Mouse (Mus musculus): ENCODE results near the gene Bag6. TPM values are rescaled to one million over a fixed set of nuclear protein-coding genes. Genes with fewer than 3 reads are reported as not detected.

Bag6 gene
- polyA plus RNA-seq, 1 experiment: 170 TPM

DNA sequence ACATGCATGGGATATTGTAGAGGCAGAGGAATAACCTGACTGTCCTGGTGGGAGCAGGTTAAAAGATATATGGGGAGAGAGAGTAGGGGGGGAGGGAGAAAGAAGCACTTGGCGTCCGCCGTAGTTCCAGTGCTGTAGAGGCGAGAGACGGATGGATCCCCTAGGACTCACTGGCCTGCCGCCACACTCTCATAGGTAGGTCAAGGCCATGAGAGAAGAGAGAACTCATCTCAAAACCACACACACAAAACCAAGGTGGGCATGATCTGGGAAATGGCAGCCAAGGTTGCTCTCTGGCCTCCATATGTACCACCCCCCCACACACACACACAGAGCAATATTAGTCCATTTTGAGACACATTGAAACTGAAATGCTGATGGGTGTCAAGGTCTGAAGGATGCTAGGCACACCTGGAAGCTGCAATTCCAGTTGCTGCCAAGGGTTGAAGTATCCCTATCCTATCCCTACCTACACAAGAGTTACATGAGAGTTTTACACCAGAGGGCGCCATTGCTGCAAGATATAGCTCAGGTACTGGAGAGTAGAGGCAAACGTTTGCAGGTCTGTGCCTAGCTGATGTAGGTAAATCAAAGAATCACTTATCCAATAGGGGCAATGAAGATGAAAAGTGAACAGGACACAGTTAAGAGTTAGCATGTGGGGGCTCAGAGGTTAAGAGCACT lies 31.5 kb downstream of the Bag6 start:
- no peak for DNase-seq (ENCODE audit: low read depth)

DNA sequence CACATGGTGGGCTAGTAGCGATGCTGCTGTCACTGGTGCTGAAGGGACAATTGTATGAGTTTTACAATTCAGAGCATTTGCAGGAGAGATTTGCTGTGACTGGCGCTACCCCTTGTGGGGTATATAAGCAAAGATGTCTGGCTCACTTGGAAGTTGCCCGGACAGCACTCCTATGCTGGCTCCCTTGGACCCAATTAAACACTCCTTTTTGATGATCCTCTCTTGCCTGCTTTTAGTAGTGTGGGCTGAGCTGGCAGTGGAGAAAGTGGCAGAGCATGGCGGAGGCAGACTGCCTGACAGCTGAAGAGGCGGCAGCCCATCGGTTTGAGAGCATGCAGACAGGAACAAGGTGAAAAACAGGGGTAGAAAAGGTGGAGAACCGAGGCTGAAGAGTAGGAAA lies 32.8 kb downstream of the Bag6 start:
- DNase-seq (ENCODE audit: low read depth): no peak

DNA sequence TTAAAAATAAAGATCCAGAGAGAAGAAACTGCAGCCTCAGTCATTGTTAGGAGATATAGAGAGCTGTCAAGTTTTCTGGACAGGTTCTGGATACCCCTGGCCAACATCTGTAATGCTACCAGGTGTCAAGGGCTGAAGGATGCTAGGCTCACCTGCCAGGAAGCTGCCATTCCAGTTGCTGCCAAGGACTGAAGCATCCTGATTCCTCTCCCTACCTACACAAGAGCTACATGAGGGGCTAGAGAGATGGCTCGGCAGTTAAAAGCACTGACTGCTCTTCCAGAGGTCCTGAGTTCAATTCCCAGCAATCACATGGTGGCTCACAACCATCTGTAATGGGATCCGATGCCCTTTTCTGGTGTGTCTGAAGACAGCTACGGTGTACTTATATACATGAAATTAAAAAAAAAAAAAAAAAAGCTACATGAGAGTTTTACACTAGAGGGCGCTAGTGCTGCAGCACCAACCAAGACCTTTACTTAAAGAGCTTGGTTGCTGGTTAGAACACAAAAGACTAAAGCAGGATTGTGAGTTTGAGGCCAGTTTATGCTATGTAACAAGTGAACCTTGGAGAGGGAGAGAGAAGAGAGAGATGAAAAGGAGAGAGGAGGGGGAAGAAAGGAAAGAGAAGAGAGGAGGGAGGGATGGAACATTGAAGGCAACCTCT lies 33.7 kb downstream of the Bag6 start:
- DNase-seq (ENCODE audit: low read depth): no peak

DNA sequence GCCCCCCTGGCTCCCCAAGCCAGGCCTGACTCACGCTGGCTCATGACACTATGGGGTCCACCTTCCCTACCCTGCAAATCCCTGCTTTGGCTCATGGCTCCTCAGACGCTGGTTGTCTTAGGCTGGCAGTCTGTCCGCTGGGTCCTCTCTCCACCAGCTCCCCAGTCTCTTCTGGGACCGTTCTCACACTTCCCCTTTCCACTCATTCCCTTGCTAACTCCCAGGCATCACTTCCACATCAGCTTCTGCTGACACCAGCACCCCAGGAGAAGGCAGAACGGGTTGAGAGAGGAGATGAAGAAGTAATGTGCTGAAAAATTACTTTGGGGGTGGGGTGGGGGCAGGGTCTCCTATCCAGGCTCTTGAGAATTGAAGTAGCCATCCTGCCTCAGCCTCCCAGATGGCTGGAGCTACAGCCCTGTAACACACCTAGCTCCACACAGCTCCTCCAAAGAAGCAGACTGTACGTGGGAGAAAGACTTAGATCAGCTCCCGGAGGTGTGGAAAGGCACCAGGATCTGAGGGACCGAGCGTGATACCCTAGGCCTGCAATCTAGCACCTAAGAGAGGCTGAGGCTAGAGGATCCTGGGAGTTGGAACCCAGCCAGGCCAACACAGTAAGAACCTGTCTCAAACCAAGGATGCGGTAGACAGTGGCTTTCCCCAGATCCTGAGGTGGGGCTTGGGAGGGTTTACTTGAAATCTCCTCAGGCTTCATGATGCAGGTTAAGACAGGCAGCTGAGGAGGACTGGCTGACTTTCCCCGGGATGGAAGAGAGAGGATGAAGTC lies 37.7 kb downstream of the Bag6 start:
- DNase-seq (ENCODE audit: low read depth): no peak

DNA sequence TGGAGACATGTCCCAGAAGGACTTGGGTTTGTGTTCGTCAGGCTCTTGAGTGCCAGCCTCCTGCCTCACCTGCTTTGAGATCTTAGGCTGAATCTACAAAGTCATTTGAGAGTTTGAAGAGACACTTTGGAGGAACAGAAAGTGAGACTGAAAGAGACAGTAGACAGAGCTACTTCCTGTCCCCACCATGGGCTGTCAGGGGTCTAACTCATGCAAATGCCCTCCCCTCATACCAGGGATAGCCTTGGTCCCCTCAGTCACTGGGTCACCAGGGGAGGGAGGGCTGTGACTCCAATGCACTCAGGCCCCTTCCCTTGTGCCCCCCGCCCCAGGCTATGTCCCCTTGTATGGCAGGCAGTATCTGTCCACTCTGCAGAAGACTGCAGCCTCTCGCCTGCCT lies 38.4 kb downstream of the Bag6 start:
- no peak for DNase-seq (ENCODE audit: low read depth)

DNA sequence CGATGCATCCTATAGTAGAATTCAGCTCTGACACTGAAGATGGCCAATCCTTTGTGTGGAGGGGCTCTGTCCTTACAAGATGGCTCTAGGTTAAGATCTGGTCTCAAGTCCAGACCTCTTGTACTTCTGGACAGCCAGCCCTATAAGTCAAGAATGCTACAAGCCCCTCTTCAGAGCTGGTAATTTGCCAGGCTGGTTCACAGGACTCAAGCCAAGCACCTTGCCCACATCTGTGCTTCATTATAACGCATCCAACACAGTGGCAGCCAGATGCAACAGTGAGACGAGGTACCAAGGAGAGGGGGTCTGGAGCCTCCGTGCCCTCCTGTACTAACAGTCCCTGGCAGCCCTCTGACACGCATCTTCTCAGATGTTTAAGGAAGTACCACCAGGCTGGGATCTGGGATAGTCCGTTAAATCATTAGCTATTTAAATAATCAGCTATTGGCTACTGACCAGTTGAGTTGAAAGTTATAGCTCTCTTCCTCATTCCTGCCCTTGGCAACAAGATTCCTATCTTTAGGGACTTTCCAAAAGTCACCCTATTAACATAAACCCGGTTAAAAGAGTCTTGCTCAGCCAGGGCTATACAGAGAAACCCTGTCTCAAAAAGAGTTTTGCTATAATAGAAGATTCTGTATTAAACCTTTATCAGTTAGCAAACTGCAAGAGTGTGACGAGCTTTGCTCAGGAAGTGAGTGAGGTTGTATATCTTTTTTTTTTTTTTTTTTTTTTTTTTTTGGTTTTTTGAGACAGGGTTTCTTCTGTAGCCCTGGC lies 39.4 kb downstream of the Bag6 start:
- no peak for DNase-seq (ENCODE audit: low read depth)

DNA sequence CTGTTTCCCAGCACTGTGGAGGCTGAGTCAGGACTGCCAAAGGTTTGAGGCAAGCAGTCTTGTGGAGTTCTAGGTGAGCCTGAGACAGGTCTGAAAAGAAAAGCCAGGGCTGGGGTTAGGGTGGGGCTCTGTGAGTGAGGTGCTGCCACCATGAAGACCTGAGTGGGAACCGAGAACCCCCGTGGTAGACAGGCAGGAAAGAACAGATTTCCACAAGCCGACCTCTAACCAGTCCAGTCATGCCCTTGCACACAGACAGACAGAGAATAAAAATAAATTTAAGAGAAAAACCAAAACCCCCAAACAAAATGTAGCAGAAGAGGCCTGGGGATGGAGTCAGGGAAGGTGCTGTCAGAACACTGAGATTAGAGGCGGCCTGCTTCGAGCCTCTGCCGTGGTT lies 40.4 kb downstream of the Bag6 start:
- no peak for DNase-seq (ENCODE audit: low read depth)

DNA sequence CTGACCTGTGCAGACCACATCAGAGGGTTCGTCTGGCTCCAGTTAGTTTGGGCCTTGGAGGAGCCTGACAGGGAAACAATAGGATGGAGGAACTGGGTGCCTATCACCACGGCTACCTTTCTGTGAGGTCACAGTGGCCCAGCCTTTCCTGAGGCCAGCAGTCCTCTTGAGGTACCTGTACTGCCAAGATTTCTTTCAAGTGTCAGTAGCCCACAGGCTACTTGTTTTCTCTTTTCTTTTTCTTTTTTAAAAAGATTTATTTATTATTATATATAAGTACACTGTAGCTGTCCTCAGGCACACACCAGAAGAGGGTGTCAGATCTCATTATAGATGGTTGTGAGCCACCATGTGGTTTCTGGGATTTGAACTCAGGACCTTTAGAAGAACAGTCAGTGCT lies 41.0 kb downstream of the Bag6 start, which contains the start of gene Aif1:
TSS of gene Aif1 (minus strand) at position 101 of the 400 bp plus-strand sequence.
- DNase-seq (ENCODE audit: low read depth): no peak

DNA sequence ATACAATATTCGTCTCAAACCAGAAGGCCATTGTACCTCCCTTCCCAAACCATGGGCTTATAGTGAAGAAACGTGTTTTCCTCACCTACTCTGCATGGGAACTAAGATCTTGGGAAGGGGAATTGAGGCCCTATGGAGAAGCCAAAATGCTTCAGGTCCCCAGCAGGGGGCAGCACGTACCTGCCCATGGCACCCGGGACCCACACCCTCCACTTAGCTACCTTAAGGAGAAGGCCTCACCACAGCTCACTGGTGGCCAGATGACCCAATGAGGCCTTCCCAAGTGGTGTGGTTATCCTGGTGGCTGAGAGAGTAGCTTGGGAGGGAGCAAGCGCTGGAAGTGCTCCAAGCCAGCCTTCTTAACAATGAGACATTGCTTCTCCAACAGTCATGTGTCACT lies 43.5 kb downstream of the Bag6 start:
- DNase-seq (ENCODE audit: low read depth): no peak

DNA sequence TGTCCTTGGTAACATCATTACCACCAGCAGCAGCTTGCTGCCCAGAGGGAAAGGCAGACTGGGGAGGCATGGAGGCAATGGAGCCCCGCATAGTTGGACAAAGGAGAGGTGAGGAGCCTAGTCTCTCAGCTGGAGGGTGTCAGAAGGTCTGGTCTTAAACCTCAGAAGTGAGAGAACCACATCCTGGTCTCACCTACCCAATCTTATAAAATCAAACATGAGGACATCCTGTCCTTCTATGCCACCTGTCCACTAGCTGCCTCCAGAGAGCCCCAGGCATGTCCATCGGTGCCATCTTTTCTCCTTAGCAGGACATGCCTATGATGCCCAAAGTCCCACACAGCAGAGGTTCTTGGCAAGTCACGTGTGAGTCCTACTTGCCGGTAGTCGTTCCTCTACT lies 45.1 kb downstream of the Bag6 start:
- DNase-seq (ENCODE audit: low read depth): no peak

DNA sequence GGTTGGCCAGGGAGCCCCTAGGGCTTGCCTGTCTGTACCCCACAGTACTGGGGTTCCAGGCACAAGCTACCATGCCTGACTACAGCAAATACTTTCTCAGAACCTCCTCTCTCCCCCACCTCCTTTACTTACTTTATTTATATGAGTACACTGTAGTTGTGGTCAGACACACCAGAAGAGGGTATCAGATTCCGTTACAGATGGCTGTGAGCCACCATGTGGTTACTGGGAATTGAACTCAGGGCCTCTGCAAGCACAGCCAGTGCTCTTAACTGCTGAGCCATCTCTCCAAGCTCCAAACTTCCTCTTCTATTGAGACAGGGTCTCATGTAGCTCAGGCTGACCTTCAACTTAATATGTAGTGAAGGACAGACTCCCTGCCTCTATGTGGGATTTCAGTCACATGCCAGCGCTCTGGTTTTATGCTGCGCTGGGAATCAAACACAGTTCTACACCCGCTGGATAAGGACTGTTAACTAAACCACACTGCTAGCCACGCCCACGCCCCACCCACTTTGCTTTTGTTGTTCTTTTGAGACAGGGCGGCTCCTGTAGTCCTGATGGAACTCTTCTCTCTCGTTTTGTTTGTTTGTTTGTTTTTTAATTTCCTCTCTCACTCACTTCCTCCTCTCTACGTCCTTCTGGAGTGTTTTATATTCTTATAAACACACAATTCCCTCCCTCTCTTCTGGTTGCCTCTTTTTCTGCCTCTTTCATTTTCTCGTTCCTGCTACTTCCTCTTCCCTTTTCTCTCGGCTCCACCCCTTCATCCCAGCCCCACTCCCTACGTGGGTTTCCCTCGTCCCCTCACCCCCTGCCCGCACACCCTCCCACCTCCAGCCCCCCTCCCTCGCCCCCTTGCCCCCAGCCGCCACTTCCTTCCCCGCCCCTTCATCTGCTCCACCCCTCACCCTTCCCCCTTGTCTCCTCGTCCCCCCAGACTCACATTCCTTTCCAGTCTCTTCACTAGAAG lies 50.9 kb downstream of the Bag6 start:
- no peak for DNase-seq (ENCODE audit: low read depth)

DNA sequence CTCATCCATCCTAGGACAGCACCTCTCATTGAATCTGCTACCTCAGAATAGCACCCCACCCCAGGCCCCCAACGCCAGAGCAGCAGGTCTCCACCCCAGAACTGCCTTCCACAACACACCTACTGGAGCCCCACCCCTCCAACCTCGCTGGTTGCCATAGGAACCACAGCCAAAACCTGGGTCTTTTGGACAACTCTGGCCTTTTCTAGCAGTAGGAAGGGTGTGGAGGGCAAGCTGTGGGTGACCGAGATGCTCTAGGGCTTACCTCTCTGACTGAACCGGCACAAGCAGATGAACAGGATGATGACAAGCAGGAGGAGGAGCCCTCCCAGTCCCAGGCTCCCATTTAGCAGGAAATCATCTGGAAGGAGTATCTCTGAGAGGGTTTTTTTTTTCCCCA lies 51.7 kb downstream of the Bag6 start:
- DNase-seq (ENCODE audit: low read depth): no peak

DNA sequence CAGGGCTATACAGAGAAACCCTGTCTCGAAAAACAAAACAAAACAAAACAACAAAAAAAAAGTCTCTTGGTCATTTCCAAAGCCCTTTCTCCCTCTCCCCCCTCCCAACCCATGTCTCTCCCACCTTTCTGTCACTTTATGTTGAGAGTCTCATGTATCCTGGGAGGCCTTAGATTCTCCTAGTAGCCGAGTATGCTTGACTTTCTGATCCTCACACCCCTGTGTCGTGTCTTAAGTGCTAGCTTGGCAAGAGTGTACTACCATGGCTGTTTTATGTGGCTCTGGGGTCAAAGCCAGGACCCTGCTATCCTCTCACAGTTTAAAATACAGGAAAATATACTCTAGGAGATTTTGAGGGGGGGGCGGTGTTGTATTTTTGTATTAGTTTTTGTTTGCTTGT lies 52.4 kb downstream of the Bag6 start:
- DNase-seq (ENCODE audit: low read depth): no peak

DNA sequence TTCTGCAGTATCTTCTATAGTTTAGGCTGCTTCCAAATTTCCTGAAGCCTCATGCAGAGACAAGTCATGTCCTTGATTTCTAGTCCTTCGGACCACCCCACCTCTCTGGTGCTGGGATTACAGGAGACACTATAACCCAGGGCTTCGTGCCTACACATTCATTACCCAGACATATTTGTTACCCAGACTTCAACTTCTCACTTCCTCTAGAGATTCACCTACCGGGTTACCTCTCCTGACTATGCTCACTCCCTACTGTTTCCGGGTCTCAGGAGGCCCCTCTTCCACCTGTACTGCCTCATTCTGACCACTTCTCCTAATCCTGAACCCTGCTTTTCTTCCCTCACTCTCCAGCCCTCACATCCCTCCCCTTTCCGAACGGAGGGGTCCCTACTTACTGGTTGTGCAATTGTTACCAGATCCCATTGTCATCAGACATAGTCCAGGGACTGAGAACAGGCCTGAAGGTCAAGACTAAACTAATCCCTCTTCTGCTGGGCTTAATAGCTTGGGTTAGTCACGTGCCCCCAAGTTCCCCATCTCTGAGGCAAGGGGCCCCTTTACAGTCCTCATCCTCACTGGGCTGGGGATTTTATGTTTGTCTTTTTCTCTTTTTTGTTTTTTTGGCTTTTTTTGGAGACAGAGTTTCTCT lies 53.1 kb downstream of the Bag6 start, which contains the start of gene Lst1:
TSS of gene Lst1 (minus strand) at position 481 of the 652 bp plus-strand sequence.
- DNase-seq (ENCODE audit: low read depth): no peak

DNA sequence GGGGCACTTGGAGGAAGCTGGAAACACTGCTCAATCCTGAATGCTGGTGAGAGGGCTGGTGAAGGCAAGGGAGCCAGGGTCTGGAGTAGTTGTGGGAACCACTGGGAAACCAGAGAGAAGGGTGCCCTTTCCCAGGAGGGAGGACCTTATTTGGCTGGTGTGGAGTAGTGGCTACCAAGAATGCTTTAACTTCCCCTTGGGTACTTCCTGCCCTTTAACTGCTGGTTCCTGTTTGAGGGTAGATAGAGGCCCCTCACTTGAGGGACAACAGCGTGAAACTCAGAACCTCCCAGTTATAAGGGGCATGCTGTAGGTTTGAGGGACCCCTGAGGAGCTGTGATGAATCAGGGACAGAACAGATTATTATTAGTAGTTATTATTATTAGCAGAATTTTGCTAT lies 54.2 kb downstream of the Bag6 start:
- DNase-seq (ENCODE audit: low read depth): no peak

DNA sequence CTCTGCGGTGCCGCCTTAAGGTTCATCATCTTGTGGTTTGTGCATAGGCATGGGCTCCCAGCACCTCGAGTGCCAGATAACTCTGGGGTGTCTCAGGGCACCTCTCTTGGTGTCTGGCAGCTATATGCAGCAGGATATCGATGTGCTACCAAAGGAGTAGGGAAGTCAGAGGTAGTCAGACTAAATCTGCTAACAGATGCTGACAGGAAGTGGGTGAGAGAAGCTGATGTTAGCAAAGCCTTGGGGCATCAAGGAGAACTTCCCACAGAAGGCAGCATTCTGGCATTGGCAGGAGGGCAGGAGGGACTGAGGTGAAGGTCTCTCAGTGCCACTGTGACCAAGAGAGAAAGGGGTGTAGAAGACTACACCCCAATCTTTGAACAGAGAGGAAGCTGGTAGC lies 55.1 kb downstream of the Bag6 start:
- DNase-seq (ENCODE audit: low read depth): no peak

DNA sequence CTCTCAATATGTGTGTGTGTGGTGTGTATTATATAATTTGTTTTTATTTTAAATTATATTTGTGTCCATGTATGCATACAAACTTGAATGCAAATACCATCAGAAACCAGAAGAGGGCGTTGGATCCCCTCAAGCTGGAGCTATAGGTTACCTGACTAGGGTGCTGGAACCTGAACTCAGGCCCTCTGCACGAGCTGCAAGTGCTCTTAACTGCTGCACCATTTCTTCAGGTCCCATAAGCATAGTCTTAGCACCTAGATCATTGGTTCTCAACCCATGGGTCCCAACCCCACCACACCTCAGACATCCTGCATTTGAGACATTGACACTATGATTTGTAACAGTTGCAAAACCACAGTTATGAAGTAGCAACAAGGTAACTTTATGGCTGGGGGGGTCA lies 56.7 kb downstream of the Bag6 start:
- DNase-seq (ENCODE audit: low read depth): no peak

DNA sequence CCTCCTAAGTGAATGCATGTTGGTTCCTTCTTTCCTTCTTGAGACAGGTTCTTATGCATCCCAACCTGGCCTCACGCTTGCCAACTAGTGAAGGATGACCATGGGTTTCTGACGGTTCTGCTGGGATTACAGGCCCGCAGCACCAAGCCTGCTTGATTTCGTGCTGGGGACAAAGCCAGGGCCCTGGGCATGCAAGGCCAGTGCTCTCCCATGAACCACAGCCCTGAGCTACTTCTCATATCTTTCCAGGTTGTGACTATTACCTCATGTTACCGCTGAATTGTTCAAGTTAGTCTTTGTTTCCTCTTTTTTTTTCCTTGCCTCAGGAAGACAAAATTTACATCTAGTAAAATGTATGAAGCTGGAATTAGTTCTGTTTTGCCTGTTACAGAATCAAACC lies 57.9 kb downstream of the Bag6 start:
- DNase-seq (ENCODE audit: low read depth): no peak

DNA sequence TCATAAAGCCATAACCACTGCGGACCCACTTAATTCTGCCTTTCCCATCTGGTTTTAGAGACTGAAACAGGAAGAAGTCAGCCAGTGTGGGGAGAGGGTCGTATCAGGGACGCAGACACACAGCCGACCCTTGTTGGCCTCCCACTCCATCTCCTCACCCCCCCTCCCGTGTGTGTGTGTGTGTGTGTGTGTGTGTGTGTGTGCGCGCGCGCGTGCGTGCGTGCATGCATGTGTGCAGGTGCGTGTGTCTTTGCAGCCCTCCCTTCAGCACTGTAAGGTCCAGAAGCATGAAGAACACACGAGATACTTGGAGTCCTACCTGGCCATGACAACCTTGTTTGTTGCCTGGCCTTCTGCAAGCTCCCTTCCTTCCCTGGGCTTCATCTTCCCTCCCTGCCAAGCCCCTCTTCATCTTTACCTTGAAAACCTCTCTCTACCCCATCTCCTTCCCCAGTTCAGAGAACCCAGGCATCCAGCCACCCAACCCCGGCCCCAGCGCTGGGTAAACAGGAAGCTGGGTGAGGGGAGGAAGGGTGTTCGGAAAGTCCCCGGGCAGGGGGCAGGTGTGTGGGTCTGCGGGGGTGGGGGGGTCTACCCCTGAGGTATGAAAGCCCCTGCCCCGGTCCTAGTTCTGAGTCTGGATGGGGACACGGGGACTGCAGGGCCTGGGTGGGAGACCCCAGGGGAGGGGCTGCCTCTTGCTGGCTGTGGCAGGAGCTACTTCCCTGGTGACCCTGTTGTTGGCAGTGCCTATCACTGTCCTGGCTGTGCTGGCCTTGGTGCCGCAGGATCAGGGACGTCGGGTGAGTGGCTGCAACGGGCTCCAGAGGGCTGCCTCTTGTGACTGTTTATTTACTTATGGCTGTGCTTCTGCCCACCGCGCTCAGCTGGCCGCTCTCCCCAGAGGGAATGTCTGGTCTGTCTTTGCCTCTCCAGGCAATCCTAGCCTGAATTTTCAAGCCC lies 59.2 kb downstream of the Bag6 start, which contains the start of gene Ltb:
TSS of gene Ltb (plus strand) at position 559 of the 963 bp plus-strand sequence.
- DNase-seq (ENCODE audit: low read depth): no peak

All from gonadal fat pad, adult 2 months (tissue).